Mouse (Mus musculus) CH12.LX (cell line): ENCODE data around the gene Vipr2.

Experiments
- CTCF ChIP-seq, 2 experiments: IDR thresholded peaks in 1 of 2; conservative IDR thresholded peaks in 1 of 2; 2 replicates each; pipeline ENCODE4 v1.5.1; 2011 to 2012; ENCODE audit warnings: low read depth in 2 of 2, low read length in 2 of 2, improper control_type of control experiment in 1 of 2, inconsistent platforms in 1 of 2, mild to moderate bottlenecking in 1 of 2, moderate library complexity in 1 of 2
- IRF4 ChIP-seq: IDR thresholded peaks from 2 replicates; pipeline ENCODE4 v1.6.1; 2014; ENCODE audit warnings: low read depth, mild to moderate bottlenecking, inconsistent platforms, low read length, improper control_type of control experiment
- KAT2A ChIP-seq: IDR thresholded peaks from 2 replicates; pipeline ENCODE4 v1.6.1; 2012; ENCODE audit warnings: low read length, improper control_type of control experiment, inconsistent platforms; ENCODE audit not compliant: insufficient replicate concordance
- MAFK ChIP-seq: IDR thresholded peaks from 2 replicates; pipeline ENCODE4 v1.6.1; 2011; ENCODE audit warnings: low read length, improper control_type of control experiment; ENCODE audit not compliant: insufficient replicate concordance
- POLR2A ChIP-seq: IDR thresholded peaks from 2 replicates; pipeline ENCODE4 v1.6.1; 2011; ENCODE audit warnings: low read depth, mild to moderate bottlenecking, improper control_type of control experiment, low read length
- TCF12 ChIP-seq: IDR thresholded peaks from 2 replicates; pipeline ENCODE4 v1.6.1; 2014; ENCODE audit warnings: low read depth, mild to moderate bottlenecking, inconsistent platforms, low read length, improper control_type of control experiment
- USF2 ChIP-seq: conservative IDR thresholded peaks from 2 replicates; pipeline ENCODE4 v1.6.1; 2011; ENCODE audit warnings: low read depth, low read length, improper control_type of control experiment
- ZKSCAN1 ChIP-seq: IDR thresholded peaks from 2 replicates; pipeline ENCODE4 v1.6.1; 2012; ENCODE audit warnings: low read depth, inconsistent platforms, low read length, improper control_type of control experiment, borderline replicate concordance

GRCm38 (mm10) chr12:116044785-116045184 lies 32.7 kb upstream of the Vipr2 start:
- TF ChIP-seq USF2 (no peak), CTCF (conservative IDR thresholded peaks at IDR 0.05 in 1 of 2, IDR thresholded peaks at IDR 0.05 in 1 of 2; ENCODE audit: low read depth in 2 of 2, low read length in 2 of 2) (no peak), POLR2A (no peak), ZKSCAN1 (no peak), KAT2A (no peak), IRF4 (no peak), TCF12 (no peak), MAFK (no peak)
